Mouse (Mus musculus) inflammation-experienced regulatory T-cells, adult 6 months (primary cell): ENCODE data around the gene Epx. TPM values are rescaled to one million over a fixed set of nuclear protein-coding genes. Genes with fewer than 3 reads are reported as not detected.
"Not testable (repeated sequence)": the region's sequence is repeated elsewhere in the genome, so short reads cannot be mapped to it uniquely, and the experiment has no call there.

Experiments used
- ATAC-seq: one replicate; pipeline ENCODE4 v1.8.0; 2017
- polyA plus RNA-seq, 3 experiments: library from polyadenylated mRNA; unstranded; fragments of 100-300 nt; shearing (Covaris generic); gene quantifications; one replicate each; pipeline ENCODE4 v1.2.1; 2017

Epx gene
- not detected for polyA plus RNA-seq

DNA sequence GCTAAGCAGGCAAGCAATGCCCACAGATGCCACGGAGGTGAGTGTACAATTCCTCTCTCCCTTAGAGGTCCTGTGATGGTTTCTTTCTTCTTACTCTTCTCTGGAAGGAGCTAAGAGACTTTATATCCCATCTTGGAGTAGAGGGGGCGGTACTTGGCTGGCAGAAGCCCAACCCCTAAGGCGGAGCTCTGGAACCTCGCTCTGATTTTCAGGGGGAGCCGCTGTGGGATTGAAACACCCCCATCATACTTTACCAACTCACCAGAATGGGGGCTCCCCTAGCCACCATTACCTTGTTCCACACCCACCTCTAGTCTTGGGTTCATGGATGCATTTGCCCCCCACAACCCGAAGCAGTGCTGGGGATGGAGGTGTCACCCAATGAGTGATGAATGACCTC, at the start of gene Epx:
Gene Epx (minus strand): TSS at position 101 of the 400 bp plus-strand sequence.
- ATAC-seq: no peak

DNA sequence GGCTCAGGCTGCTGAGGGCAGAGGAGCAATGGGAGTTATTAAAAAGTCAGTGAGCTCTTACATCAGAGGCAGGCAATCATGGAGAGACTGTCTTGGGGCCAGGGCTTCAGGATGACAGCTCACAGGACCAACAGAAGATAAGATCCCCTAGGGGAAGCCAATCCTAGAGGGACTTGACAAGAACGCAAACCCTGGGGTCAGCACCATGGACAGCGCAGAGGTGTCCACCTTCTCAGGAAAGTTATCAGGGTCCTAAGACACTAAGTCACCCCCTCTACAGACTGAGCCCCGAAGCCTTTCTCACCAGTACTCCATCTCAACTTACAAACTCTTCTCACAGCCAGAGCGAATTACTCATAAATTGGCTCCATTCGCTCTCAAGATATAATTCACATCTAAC, 45.6 kb upstream of the Epx start, which contains the start of gene Olfr464:
Gene Olfr464 (minus strand): TSS at position 2 of the 400 bp plus-strand sequence.
- ATAC-seq: no peak

DNA sequence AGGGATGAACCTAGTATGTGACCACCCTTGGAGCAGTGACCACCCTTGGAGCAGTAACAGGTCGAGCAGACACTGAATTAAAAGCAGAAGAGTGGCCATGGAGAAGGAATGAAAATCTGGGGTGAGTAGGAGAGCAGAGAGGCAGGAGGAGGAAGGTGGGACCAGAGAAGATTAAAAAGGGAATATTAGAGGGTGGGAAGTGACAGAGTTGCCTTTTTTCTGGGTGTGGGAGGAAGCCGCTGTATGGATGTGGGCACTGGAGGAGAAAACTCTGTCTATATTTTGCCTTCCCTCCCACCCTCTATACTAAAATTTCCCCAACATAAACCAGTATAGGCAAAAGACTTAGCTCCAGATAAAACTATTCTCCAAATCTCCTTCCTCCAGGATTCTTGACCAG, 45.0 kb upstream of the Epx start:
- no peak for ATAC-seq

DNA sequence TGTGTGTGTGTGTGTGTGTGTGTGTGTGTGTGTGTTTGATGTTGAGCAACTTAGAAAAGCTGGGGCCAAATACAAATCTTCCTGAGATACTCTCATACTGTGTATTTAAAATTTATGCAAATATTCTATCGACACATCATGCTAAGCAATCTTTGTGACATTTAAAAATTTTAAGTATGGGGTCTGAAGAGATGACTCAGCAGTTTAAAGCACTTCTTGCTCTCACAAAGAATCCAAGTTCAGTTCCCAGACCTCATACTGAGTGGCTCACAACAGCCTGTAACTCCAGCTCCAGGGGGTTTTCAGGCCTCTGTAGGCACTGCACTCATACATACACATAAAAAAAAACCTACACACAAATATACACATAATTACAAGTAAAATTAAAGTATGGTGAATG, 40.7 kb upstream of the Epx start:
- no peak for ATAC-seq

DNA sequence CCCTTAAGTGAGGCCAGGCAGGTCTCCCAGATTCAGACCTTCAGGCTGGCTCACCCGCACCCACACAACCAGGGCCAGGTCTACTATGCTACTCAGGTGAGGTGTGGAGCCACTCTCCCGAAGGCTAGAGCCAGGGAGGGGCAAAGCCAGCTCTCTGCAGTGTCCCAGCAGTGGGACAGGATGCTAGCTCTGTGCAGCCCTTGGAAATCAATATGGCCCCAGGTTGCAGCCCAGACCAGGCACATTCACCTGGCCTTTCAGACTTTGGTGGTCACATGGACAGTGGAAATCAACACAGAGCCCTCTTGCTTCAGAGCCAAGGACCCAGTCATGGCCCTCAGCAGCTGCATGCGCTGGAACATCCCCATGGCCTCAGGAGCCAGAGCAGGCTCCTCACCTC, 29.0 kb upstream of the Epx start:
- ATAC-seq: no peak

DNA sequence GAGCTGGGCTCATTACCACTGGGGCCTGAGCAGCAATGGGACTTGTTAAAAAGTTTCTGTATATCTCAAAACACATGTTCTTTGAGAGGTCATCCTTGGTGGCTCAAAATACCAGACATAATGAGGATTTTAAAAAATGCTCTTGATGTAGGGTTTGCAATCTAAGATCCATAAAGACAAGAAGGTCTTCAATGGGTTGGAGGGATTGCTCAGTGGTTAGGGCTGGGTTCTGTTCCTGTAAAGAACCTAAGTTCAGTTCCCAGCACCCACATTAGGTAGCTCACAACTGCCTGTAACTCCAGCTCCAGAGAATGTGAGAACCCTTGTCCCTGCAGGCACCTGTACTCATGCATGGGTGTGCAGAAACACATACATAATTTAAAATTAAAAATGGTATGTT, 22.0 kb upstream of the Epx start, which contains the start of gene Olfr463:
Gene Olfr463 (minus strand): TSS at position 101 of the 400 bp plus-strand sequence.
- no peak for ATAC-seq

DNA sequence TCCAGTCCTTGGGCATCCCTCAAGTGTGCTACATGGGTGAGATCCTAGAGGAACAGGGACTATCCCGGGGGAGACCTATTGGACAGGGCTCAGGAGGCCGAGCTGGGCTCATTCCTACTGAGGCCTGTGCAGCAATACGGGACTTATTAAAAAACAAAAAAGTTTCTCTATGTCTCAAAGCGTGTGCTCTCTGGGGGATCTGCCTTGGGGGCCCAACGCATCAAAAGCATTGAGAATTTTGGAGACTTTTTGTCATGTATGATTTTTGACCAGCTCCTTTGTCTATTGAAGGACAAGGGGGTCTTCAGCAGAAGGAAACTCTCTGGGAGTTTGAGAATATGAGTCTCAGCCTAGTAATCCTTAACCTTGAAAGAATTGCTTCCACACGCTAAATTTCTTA, 16.8 kb upstream of the Epx start, which contains the start of gene Olfr462:
Gene Olfr462 (minus strand): TSS at position 101 of the 400 bp plus-strand sequence.
- ATAC-seq: no peak

DNA sequence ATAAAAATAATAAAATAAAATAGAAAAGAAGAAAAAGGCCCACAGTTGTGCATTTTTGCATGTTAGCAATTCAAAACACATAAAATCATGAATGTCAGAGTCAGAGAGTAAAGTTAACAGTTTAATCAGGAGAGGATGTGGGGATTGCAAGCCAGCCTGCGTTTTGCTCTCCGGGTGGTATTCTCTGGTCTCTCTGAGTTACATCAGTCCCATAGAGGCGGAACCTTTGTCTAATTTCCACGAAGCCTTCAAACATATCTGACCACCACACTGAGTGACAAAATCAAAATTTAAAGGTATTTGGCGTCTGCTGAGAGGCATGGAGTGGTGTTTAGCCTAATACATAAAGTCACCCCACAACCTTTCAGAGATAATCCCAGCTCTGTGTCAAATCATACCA, 9.5 kb upstream of the Epx start:
- ATAC-seq: no peak

DNA sequence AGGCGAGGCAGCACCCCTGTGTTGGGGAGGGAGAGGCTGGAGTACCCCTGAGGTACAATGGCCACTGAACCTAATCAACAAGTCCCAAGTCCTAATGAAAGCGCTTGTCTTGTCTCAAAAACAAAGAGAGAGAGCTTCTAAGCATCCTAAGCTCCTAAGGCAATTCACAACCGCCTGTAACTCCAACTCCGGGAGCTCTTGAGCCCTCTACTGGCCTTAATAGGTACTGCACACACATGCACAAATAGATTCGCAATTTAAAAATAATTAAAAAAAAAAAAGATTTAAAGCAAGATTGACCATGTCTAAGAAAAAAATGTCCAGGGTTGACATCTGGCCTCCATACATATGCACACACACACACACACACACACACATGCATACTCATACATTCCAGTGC, 8.2 kb upstream of the Epx start:
- ATAC-seq: no peak

DNA sequence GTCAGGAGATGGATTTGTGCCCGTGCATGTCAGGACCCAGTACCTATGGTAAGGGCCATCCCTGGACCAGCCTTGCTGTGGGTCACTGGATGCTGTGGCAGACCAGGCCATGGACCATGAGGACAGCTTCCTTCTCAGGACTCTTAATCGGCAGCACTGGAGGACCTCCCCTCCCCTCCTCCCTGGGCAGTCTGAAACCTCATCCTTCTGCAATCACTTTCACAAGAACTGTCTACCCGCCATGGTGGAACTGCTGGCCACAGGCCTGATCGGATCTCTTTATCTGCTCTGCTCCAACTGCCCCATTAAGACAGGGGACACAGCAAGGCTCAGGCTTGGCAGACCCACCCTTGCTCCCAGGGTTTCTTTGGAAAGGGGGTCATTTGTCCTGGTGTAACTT, 6.4 kb upstream of the Epx start:
- ATAC-seq: no peak

DNA sequence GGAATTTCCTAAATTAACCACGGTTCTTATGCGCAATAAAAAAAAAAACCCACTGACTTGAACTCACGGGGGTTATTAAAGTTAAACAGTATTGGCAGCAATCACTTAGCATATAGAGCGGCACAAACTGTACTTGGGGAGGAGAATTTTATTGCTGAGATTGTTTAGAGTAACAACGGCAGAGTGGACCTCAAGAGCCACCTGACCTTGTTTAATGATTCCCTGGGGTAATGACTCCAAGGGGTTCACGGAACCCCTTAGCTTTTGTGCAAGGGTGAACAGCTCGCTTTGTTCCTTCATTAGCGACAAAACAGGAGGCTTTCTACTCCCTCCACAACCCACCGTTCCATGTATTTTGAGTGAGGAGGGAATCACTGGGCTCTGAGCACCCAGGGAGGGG, 4.5 kb upstream of the Epx start:
- ATAC-seq: no peak

DNA sequence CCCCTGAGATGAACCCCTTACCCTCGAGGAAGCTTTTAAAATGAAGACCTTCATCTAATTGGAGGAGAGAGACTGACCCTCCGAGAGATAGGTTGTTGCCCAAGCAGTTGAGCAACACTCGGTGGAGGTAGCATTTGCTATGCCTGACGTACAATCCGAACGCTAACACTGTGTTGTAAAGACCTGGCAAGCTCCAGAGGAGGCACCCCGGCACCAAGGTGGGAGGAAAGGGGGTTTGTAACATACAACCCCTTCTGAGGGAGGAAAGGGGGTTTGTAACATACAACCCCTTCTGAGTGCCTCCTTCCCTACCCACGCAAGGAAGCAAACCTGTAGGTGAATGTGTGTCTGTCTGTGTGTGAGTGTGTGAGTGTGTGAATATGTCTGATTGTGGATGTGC, 3.6 kb downstream of the Epx start:
- ATAC-seq: no peak

DNA sequence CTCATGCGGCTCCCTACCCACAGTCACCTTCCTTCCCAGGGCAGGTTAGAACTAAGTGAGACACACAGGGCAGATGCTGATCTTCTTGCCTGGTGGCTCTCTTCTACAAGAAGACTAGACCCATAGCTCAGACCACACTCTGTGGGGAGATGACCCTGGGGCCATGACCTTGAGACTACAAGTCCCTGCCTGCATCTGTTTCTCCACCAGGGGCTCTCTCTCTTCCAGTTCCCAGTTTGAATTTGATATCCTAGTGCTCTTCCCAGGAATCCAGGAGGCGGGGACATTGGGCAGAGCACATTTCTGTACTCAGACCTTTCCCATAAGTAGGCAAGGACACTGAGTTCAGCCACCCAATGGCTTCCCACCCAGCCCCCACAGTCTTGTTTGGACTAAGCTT, 5.2 kb downstream of the Epx start:
- no peak for ATAC-seq

DNA sequence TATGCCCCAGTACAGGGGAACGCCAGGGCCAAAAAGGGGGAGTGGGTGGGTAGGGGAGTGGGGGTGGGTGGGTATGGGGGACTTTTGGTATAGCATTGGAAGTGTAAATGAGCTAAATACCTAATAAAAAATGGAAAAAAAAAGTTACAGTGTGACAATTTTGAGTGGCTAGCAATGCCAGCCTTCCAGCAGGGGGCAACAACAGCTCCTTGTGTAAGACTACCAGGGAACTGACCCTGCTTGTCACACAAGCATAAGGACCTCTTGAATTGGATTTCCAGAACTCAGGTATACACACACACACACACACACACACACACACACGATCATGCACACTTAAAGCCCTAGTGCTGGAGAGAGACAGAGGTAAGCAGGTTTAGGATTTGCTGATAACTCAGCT, 8.4 kb downstream of the Epx start:
- not testable (repeated sequence) for ATAC-seq

DNA sequence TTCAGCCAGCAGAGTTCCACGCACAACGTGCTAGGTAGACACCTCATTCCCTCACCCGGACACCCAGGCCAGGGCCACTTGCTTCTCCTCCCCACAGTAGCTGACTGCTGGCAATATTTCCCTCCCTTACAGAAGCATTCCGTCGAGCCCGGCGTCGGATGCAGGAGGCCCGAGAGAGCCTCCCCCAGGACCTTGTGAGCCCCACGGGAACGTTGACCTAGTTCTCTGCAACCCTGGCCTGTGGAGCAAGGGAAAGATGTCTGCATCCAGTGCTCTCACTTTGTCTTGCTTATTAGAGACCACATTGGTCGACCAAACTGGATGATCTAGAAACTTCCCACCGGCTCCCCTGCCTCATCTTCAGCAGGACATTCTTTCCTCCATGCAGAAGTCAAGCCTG, 12.5 kb downstream of the Epx start:
- ATAC-seq: no peak

DNA sequence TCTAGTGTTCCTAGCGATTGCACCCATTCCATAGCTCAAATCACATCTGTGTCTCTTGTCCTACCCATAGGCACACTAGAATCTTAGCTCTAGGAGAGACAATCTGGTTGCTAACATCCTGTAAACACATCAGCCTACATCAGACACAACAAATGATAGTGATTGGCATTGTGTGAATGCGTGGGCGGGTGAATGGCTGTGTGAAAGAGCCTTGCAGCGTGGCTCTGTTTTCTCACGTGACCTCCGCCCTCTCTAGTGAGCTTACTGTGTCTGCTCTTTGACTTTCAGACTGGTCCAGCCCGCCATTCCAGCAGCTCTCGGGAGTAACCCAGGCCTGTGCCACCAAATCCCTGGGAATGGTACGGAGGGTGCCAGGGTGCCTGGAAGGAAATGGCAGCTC, 14.9 kb downstream of the Epx start:
- ATAC-seq: peak; percentile 48

DNA sequence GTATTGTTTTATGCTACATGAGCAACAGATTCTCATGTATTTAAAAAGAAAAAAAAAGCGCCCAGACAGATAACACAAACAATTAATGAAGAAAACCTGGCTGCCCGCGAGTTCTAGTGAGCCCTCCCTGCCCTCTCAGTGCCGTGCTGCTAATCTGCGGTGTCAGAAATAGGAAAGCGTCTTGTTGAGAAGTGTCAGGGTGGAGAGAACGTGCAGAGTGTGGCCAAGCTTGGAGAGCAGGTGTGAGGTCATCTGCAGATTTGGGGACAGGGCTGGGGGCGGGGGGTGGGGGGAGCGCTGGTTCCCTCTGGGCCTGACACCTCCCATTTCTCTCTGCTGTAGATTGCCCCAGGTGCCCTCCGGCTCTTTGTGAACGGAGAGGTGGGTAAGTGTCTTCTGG, 16.1 kb downstream of the Epx start:
- ATAC-seq: no peak

DNA sequence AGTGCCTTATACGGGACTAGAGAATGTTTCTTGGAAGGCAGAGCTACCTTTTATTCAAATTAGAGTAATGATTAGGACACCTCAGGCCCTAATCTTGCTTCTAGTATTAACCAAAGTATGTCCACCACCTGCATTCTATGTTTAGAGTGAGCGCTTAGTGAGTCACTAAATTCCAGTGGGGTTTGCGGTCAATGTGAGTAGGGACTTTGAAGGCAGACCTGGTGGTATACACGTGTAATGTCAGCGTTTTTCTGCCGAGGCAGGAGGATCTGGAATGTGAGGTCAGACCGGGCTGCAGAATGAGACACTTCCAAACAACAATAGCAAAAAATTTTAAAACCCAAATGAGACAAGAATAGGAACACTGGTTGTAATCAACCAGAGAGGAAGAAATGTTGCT, 20.8 kb downstream of the Epx start:
- no peak for ATAC-seq

DNA sequence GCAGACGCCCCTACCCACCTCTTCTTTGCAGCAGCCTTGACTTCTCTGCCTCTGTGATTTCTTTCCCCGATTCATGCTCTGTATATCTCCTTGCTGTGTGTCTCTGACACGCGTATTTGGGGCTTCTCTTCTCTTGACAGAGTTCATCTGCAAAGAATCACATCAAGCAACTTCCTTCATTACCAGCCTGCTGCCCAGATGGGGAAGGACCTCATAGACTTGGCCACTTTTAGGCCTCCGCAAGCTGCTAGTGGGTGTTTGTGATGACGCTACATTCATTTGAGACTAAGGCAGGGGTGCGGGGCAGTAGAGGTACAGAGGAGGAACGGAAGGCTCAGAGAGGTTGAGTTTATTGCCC, 21.8 kb downstream of the Epx start:
- ATAC-seq: peak; percentile 17

DNA sequence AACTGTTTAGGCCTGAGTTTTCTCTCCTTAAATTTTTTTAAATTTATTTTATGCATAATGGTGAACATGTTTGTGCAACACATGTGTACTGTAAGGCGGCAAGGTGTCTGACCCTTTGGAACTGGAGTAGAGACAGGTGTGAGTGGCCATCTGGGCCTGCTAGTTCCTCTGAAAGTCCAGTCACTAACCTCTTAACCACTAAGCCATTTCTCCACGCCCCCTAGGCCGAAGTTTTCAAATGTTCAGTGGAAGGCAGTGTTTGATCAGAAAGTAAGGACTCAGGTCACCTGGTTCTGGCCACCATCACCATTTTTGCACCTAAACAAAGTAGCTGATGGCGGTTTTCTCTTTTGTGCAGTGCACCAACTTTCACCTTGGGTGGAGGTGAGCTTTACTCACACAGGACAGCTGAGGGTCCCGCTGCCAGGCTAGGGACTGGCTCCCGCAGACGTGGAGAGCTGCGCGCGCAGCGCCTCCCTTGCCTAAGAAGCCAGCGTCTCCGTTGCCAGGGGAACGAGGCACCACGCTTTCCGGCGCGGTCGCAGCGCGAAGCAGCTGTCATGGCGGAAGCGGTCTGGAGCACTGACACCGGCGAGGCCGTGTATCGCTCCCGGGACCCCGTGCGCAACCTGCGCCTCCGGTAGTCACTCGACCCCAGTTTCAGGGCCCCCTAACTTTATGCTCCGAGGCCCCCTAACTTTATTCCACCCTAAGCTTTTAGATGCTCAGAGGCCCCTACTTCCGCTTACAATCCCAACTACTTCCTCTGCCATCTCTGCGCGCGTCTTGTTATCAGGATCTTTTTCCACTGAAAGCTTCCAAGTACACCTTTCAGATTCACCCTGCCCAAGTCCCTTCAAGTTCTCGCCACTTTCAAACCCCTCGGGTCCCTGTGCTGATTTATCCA, 22.4 kb downstream of the Epx start, which contains the start of gene Mks1:
Gene Mks1 (plus strand): TSS at position 526 of the 907 bp plus-strand sequence.
- peak; percentile 99 for ATAC-seq

DNA sequence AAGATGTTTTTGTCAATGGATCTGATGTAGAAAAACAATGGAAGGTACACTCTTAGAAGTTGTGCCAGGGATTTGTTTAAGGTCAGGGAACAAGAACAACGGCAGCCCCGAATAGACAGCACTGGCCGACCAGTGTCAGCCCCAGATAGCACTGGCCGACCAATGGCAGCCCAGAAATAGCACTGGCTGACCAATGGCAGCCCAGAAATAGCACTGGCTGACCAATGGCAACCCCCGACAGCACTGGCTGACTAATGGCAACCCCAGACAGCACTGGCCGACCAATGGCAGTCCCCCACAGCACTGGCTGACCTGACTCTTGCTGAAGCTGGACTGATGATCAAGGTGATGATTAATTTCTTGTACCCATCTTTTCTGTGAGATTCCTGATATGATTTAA, 27.5 kb downstream of the Epx start:
- ATAC-seq: no peak

DNA sequence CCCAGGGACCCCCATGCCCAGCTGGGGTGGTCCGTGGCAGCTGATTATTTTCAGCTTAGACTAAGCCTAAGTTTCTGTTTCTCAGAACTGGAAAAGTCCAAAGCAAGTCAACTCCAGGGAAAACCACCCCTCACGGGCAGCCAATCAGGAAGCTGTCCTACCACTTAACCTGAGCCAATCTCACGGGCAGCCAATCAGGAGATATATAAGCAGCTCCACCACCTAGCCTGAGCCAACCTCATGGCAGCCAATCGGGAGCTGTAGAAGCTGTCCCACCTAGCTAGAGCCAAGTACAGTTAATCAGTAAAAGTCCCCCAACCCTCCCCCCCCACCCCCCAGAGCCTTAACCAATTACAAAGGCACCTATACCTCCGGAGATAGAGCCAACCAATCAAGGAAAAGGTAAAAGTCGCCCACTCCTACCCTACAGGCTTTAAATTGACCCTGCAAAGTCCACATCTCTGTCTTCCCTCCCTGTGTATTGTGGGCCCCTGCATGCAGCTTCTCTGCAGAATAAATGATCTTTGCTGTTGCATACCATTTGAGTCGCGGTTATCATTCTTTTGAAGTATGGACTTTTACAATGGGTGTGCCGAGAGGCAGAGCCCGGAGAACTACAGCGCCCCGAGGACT, 28.3 kb downstream of the Epx start:
- ATAC-seq: no peak

DNA sequence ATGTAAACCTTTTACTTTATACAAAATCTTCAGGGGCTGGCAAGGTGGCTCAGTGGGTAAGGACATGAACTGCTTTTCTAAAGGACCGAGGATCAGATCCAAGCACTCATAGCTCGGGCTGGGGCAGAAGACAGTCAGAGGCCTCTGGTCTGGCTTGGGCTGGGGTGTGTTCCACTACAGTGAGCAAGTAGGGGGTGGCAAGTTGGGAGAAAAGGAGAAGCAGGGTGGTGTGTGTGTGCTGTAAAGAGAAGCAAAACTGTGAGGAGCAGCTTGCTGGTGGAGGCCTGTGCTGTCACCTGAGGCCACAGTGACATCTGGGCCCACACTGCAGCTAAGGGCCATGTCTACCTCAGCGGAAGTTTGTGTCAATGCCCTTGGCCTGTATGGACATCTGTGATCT, 33.9 kb downstream of the Epx start:
- ATAC-seq: no peak

DNA sequence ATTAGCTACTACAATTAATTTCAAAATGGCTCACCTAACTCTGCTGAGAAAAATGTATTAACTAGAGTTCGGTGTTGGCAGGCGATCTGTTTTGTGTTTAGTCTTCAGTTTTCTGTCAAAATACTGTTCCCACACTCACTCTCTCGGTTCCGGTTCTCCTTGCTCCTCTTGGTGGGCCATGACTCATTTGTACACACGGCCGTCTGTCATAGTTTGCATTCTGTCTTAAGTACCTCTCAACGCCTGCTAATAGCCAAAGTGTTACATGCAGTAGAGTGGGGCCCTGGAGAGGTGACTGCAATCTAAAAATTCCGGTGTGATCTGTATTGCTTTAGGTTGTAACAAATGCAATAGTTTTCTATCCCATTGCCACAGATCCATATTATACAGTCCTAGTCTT, 34.7 kb downstream of the Epx start:
- ATAC-seq: no peak
